In the genomic region with DNA sequence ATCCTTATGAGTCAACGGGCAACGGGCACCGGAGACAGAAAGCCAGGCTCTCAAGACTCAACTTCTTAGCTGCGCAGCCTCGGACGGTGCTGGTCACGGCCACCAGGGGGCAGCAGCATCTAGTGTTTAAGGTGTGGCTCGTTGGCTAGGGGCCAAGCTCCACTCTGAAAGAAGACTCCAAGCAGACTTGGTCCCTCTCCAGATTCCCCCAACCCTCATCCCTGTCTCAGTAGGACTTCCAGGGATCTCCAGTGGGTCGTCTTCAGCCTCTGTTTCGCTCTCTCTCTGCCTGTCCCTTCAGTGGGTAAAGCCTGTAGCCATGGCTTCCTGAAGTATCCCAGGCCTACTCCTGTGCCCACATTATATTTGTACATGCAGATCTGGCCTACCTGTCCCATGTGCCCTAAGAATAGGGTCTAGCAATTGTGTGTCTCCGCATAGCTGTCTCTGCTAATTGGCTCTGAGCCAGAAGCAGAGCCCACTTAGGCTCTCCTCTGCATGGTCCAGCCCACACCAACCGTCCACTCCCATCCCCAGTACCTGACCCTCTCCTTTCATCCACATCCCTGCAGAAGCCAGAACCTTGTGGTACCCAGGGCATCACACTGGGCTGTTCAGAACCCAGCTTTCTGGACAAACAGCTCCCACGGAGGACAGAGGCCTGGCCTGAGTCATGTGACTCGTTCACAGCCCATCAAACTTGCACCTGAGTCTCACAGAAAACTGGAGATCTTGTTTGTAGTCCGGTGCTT, we compare ENCODE assay signal across 8 mouse cellular contexts. TPM values are rescaled to one million over a fixed set of nuclear protein-coding genes. Genes with fewer than 3 reads are reported as not detected.
DNase-seq lines count a peak whose midpoint lies in the region; ATAC-seq lines count a peak whose summit lies in the region.

No protein-coding gene starts in this region.

- no peaks in the 10 kb centered on the region; the same call in 1 of the 2 replicates for H3K36me3 ChIP-seq in forebrain, embryonic 11.5 days (ENCODE audit: control insufficient read depth, insufficient read depth, low read length)
- peaks cover 12% of the 10 kb centered on the region for H3K36me3 ChIP-seq in forebrain, embryonic 16.5 days (ENCODE audit: control insufficient read depth, insufficient read depth)
- peaks cover 6% of the 10 kb centered on the region for H3K36me3 ChIP-seq in limb, embryonic 11.5 days (ENCODE audit: control insufficient read depth, insufficient read depth, low read length)
- peaks cover 12% of the 10 kb centered on the region; the same call in 1 of the 2 replicates for H3K36me3 ChIP-seq in midbrain, embryonic 15.5 days (replicated peaks)

- no peak overlapping the region for H3K27ac ChIP-seq in forebrain, embryonic 11.5 days (ENCODE audit: low read depth, low read length)
- no peak overlapping the region for H3K27ac ChIP-seq in forebrain, embryonic 16.5 days (ENCODE audit: low read length)
- H3K27ac ChIP-seq in limb, embryonic 11.5 days (replicated peaks; ENCODE audit: low read depth, low read length): no peak overlapping the region
- H3K27ac ChIP-seq in midbrain, embryonic 15.5 days: no peak overlapping the region

- H3K9ac ChIP-seq in forebrain, embryonic 11.5 days (ENCODE audit: low read length): no peak overlapping the region
- H3K9ac ChIP-seq in forebrain, embryonic 16.5 days (replicated peaks; ENCODE audit: low read depth, low read length): no peak overlapping the region
- no peak overlapping the region for H3K9ac ChIP-seq in limb, embryonic 11.5 days (ENCODE audit: low read length)
- no peak overlapping the region for H3K9ac ChIP-seq in midbrain, embryonic 15.5 days

- ATAC-seq in forebrain, embryonic 11.5 days (replicated peaks; ENCODE audit: low FRiP score): peak; percentile 41
- ATAC-seq in forebrain, embryonic 16.5 days: no peak
- ATAC-seq in limb, embryonic 11.5 days (ENCODE audit: insufficient number of reproducible peaks, low FRiP score, low TSS enrichment, low read depth): peak; percentile 37; the same call in 1 of the 2 replicates
- peak; percentile 15 for ATAC-seq in midbrain, embryonic 15.5 days (replicated peaks)

- H3K4me1 ChIP-seq in forebrain, embryonic 11.5 days (replicated peaks; ENCODE audit: control insufficient read depth, insufficient read depth, low read length): peaks cover 13% of the 10 kb centered on the region; the same call in 1 of the 2 replicates
- peaks cover 28% of the 10 kb centered on the region for H3K4me1 ChIP-seq in forebrain, embryonic 16.5 days (replicated peaks; ENCODE audit: control insufficient read depth, insufficient read depth, low read length)
- H3K4me1 ChIP-seq in limb, embryonic 11.5 days (ENCODE audit: control insufficient read depth, insufficient read depth, low read length): 0 out of 2 replicates have a peak, but pooled peaks cover 3% of the 10 kb centered on the region
- peaks cover 15% of the 10 kb centered on the region for H3K4me1 ChIP-seq in midbrain, embryonic 15.5 days

- no peaks in the 10 kb centered on the region for H3K9me3 ChIP-seq in forebrain, embryonic 11.5 days (ENCODE audit: control insufficient read depth, low read length)
- no peaks in the 10 kb centered on the region for H3K9me3 ChIP-seq in forebrain, embryonic 16.5 days (ENCODE audit: control insufficient read depth, low read length)
- no peaks in the 10 kb centered on the region for H3K9me3 ChIP-seq in limb, embryonic 11.5 days (ENCODE audit: control insufficient read depth, low read length)
- no peaks in the 10 kb centered on the region for H3K9me3 ChIP-seq in midbrain, embryonic 15.5 days

- H3K27me3 ChIP-seq in forebrain, embryonic 11.5 days (ENCODE audit: control insufficient read depth, insufficient read depth, low read length): no peaks in the 10 kb centered on the region
- no peaks in the 10 kb centered on the region for H3K27me3 ChIP-seq in forebrain, embryonic 16.5 days (replicated peaks; ENCODE audit: control insufficient read depth, insufficient read depth, low read length)
- no peaks in the 10 kb centered on the region; the same call in 1 of the 2 replicates for H3K27me3 ChIP-seq in limb, embryonic 11.5 days (ENCODE audit: control insufficient read depth, insufficient read depth, low read length)
- H3K27me3 ChIP-seq in midbrain, embryonic 15.5 days (replicated peaks): no peaks in the 10 kb centered on the region

- H3K4me2 ChIP-seq in forebrain, embryonic 11.5 days (ENCODE audit: low read depth, low read length, severe bottlenecking): no peak overlapping the region
- no peak overlapping the region for H3K4me2 ChIP-seq in forebrain, embryonic 16.5 days (ENCODE audit: low read length)
- no peak overlapping the region for H3K4me2 ChIP-seq in limb, embryonic 11.5 days (ENCODE audit: low read depth, severe bottlenecking)
- no peak overlapping the region for H3K4me2 ChIP-seq in midbrain, embryonic 15.5 days

- WGBS in forebrain, embryonic 11.5 days: 35% methylated on average over 15 of the region's 15 CpGs
- WGBS in forebrain, embryonic 16.5 days: 31% methylated on average over 15 of the region's 15 CpGs
- 33% methylated on average over 15 of the region's 15 CpGs for WGBS in limb, embryonic 11.5 days
- 35% methylated on average over 15 of the region's 15 CpGs for WGBS in midbrain, embryonic 15.5 days

- DNase-seq in forebrain, embryonic 11.5 days (ENCODE audit: low spot score): peak; percentile 93
- DNase-seq in embryo, embryonic 11.5 days (ENCODE audit: low read depth, low spot score): peak; percentile 83
- DNase-seq in heart, adult 18-20 months: peak; percentile 82 to 93
- peak; percentile 94 for DNase-seq in kidney, adult 18-20 months
- DNase-seq in limb, embryonic 11.5 days (ENCODE audit: low spot score): peak; percentile 93
- DNase-seq in spleen, adult 18-20 months: peak; percentile 69 to 89

- no peak overlapping the region for H3K4me3 ChIP-seq in forebrain, embryonic 11.5 days (ENCODE audit: low read depth, low read length)
- H3K4me3 ChIP-seq in forebrain, embryonic 16.5 days (replicated peaks; ENCODE audit: low read length): no peak overlapping the region
- no peak overlapping the region for H3K4me3 ChIP-seq in limb, embryonic 11.5 days (ENCODE audit: low read depth, low read length)
- no peak overlapping the region for H3K4me3 ChIP-seq in midbrain, embryonic 15.5 days

RNA-seq across cellular contexts. Expression of a gene that starts 9.8 kb away (rescaled TPM):
- 339 and 354 TPM in 2 replicates for polyA plus RNA-seq in forebrain, embryonic 11.5 days (2014; fragmentation: Nextera tagmentation; extraction: Ambion mirVana)
- 217 and 246 TPM in 2 replicates for polyA plus RNA-seq in forebrain, embryonic 16.5 days (2015; fragmentation: Nextera tagmentation; extraction: Ambion mirVana)
- total RNA-seq in heart, adult 18-20 months (2021): 10 to 100 TPM; 61.5 to 71.5 TPM
- polyA plus RNA-seq in limb, embryonic 11.5 days (2014; fragmentation: Nextera tagmentation; extraction: Ambion mirVana): 293 and 304 TPM in 2 replicates
- polyA plus RNA-seq in midbrain, embryonic 15.5 days (2015; fragmentation: Nextera tagmentation; extraction: Ambion mirVana): 138 and 148 TPM in 2 replicates
